Mouse (Mus musculus) cerebellum, adult 2 months (tissue): ENCODE data around the gene 6430531B16Rik. TPM values are rescaled to one million over a fixed set of nuclear protein-coding genes. Genes with fewer than 3 reads are reported as not detected.
A peak's percentile ranks its signal among the peaks of the same experiment; 100 is the strongest.

ENCODE experiments used
- DNase-seq, 2 experiments: peaks; one replicate each; pipeline ENCODE4 v3.0.0; 2021
- H3K27ac ChIP-seq: fragments of 200-500 bp; 2 replicates; pipeline ENCODE4 v1.5.1; 2012; ENCODE audit warnings: low read length, control low read depth, inconsistent platforms; ENCODE audit not compliant: insufficient read depth
- H3K27me3 ChIP-seq: fragments of 200-500 bp; 2 replicates; pipeline ENCODE4 v1.6.1; 2012; ENCODE audit warnings: inconsistent platforms, mild to moderate bottlenecking, low read length, moderate library complexity; ENCODE audit not compliant: control insufficient read depth, insufficient read depth
- H3K4me1 ChIP-seq: fragments of 200-500 bp; 2 replicates; pipeline ENCODE4 v1.6.1; 2011; ENCODE audit warnings: low read length; ENCODE audit not compliant: control insufficient read depth, insufficient read depth
- H3K4me3 ChIP-seq: fragments of 200-500 bp; replicated peaks from 2 replicates; pipeline ENCODE3; 2011; ENCODE audit warnings: mild to moderate bottlenecking, low read depth, low read length, control low read depth; ENCODE audit not compliant: insufficient read depth
- CTCF ChIP-seq: fragments of 200-500 bp; IDR thresholded peaks from 2 replicates; pipeline ENCODE4 v1.5.1; 2011; ENCODE audit warnings: low read depth, mild to moderate bottlenecking, control low read depth, low read length, moderate library complexity, borderline replicate concordance; ENCODE audit not compliant: insufficient read depth
- POLR2A ChIP-seq: fragments of 200-500 bp; IDR thresholded peaks from 2 replicates; pipeline ENCODE4 v1.6.1; 2011; ENCODE audit warnings: low read length, control low read depth, borderline replicate concordance; ENCODE audit not compliant: insufficient read depth
- WGBS: fragments of 180-500 bp; shearing (Covaris S2); methylation state at CpG from one replicate; pipeline ENCODE4 v1.1.7; 2018; 5-methylcytosine and 5-hydroxymethylcytosine counted together
- polyA plus RNA-seq: library from polyadenylated mRNA; depleted of rRNA; stranded (reverse); fragments of >200 nt; gene quantifications from 2 replicates; pipeline ENCODE4 v1.2.3, GENCODE M21; 2012

The 6430531B16Rik gene
- polyA plus RNA-seq, 1 experiment, result 0.39 TPM

DNA sequence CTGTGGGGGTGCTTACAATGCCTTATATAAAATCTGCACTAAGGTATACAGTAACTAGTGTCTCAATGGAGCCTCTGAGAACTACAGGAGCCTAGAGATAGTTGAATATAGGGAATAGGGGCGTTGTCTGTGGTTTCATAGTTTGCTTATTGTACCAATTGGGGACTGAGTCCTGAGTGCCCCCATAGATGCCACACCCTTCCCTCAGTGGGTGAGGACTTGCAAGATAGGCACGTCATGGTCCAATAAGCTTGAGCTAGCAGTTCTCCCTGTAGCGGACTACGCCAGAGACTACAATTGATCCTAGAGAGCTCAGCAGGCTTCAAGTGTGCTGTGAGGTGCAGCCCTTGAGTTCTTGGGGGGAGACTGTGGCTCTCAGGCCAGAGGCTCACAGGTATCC, 23.1 kb downstream of the 6430531B16Rik start:
- H3K27ac ChIP-seq, result no peak overlapping the region
- WGBS, result 80% methylated on average over 4 of the region's 4 CpGs
- DNase-seq, result no peak
- H3K27me3 ChIP-seq, result no peaks in the 10 kb centered on the region
- TF ChIP-seq POLR2A (no peak), CTCF (no peak)
- H3K4me1 ChIP-seq, result 0 out of 2 replicates have a peak, but pooled peaks cover under 1% of the 10 kb centered on the region
- H3K4me3 ChIP-seq, result no peak overlapping the region

DNA sequence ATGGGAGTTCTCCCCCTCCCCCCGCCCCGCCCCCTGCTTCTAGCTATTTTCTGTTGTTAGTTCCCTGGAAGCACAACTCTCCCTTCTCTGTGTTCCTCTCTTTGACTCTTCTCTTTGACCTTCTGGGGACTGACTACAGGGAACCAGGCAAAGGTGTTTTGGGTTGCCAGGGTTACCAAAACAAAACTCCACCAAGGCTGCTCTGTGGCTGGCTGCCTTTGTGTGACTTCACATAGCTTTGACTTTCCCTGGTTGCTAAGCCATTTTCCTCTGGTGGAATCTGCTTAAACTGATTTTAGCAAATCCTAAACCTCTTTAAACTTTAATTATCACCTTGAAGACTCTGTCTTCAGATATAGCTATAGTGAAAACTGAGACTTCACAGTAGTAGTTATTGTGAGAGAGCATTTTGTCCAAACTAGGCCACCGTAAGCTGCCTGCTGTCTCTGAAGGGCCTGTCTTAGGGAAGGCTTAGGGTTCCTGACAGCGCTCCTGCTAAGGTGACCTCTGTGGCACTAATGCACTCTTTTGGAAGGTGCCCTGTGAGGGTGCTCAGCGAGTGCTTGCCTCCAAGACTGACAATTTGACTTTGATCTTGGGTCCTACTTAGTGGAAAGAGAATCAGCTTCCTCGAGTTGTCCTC, 26.4 kb downstream of the 6430531B16Rik start:
- H3K27me3 ChIP-seq, result no peaks in the 10 kb centered on the region
- no peak overlapping the region for H3K4me3 ChIP-seq
- DNase-seq, result no peak
- 86% methylated on average over 6 of the region's 6 CpGs for WGBS
- H3K27ac ChIP-seq, result no peak overlapping the region
- TF ChIP-seq CTCF (no peak), POLR2A (no peak)
- 0 out of 2 replicates have a peak, but pooled peaks cover 4% of the 10 kb centered on the region for H3K4me1 ChIP-seq

DNA sequence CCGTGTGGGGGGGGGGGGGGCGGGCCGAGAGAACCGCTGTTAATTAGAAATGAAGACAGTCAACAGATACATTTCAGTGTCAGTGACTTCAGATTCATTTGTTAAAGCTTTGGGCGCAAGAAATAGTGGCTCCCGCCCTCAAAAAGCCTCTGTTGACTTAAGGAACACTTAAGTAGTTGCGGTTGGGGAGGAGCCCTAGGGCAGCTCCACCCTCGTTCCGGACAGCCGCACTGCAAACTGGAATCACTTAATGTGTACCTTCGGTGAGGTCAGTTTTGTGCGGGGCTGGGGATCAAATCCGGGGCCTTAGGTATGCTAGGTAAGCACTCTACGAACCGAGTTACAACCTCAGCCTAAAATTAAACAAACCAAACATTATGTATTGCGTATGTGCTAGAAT, 27.5 kb downstream of the 6430531B16Rik start:
- no peak overlapping the region for H3K4me3 ChIP-seq
- 7% methylated on average over 16 of the region's 16 CpGs for WGBS
- DNase-seq, result no peak
- H3K27ac ChIP-seq, result no peak overlapping the region
- TF ChIP-seq CTCF (no peak), POLR2A (no peak)
- H3K27me3 ChIP-seq, result no peaks in the 10 kb centered on the region
- H3K4me1 ChIP-seq, result 0 out of 2 replicates have a peak, but pooled peaks cover 4% of the 10 kb centered on the region

GRCm38 (mm10) chr7:139950283-139950971, 28.1 kb downstream of the 6430531B16Rik start:
- H3K4me1 ChIP-seq, result 0 out of 2 replicates have a peak, but pooled peaks cover 4% of the 10 kb centered on the region
- H3K27me3 ChIP-seq, result peaks cover 2% of the 10 kb centered on the region; the same call in 1 of the 2 replicates
- no peak overlapping the region for H3K27ac ChIP-seq
- H3K4me3 ChIP-seq, result peak overlapping the region; percentile 60
- WGBS, result under 1% methylated on average over 33 of the region's 33 CpGs
- DNase-seq, result no peak
- no peak for TF ChIP-seq CTCF
- no peak for TF ChIP-seq POLR2A

DNA sequence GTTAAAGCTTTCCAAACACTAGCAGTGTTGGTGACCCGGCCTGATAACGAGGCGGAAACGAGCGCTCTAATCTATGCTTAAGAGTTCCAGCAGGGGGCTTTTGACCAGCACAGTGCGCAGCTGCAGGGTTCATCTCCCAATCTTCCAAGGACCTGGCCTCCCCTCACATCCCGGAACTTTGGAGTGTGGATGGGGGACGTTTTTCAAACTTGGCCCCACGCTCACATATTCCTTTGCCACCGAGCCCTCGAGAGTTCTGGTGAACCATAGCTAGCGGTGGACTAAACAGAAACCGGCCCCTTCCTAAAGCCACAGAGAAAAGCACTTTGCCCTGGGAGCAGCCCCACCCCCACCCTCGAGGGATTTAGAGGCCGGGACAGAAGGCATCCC, 28.7 kb downstream of the 6430531B16Rik start:
- Histone ChIP-seq H3K27me3 (peaks cover 3% of the 10 kb centered on the region; the same call in 1 of the 2 replicates), H3K4me1 (0 out of 2 replicates have a peak, but pooled peaks cover 4% of the 10 kb centered on the region), H3K4me3 (peak overlapping the region; percentile 60), H3K27ac (no peak overlapping the region)
- no peak for TF ChIP-seq POLR2A
- no peak for TF ChIP-seq CTCF
- WGBS, result 10% methylated on average over 15 of the region's 15 CpGs
- no peak for DNase-seq

DNA sequence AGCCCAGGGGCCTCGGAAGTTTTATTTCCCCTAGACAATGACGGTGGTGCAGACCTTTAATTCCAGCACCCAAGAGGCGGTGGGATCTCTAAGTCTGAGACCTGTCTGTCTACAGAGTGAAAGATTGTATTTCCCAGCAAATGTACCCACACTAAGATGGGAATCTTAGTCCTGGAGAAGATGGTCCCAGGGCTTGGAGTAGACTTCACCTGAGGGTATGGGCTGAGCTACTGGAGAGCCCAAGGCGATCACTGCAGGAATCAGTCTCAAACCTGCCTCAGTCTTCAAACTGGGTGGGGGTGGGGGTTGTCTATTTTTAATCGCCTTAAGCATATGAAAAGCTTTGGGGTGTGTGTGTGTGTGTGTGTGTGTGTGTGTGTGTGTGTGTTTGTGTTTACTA, 32.5 kb downstream of the 6430531B16Rik start:
- TF ChIP-seq POLR2A, result no peak
- 0 out of 2 replicates have a peak, but pooled peaks cover 4% of the 10 kb centered on the region for H3K4me1 ChIP-seq
- no peak overlapping the region for H3K4me3 ChIP-seq
- no peak overlapping the region for H3K27ac ChIP-seq
- DNase-seq, result no peak
- peaks cover 6% of the 10 kb centered on the region; the same call in 1 of the 2 replicates for H3K27me3 ChIP-seq
- WGBS, result 69% methylated on average over 5 of the region's 5 CpGs

DNA sequence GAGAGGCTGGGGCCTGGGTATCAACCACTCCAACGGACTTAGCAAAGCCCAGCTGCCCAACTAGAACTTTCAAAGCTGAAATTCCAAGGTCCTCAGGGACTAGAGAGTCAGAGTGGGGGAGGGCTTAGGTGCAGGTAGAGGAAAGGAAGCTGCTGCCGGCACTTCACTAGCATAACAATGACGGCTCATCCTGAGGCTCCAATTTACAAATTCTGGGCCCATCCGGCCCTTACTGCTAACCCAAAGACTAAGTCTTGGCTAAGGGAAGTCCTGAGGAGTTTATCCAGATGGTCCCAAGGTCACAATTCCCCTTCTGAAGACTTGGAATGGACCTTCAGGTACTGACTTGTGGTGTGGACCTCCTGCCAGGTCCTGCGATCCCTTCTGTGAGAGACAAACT, 33.0 kb downstream of the 6430531B16Rik start:
- Histone ChIP-seq H3K27ac (no peak overlapping the region), H3K4me1 (0 out of 2 replicates have a peak, but pooled peaks cover 3% of the 10 kb centered on the region), H3K27me3 (peaks cover 6% of the 10 kb centered on the region; the same call in 1 of the 2 replicates), H3K4me3 (no peak overlapping the region)
- no peak for DNase-seq
- 62% methylated on average over 5 of the region's 5 CpGs for WGBS
- TF ChIP-seq CTCF (no peak), POLR2A (no peak)
